Mouse (Mus musculus): ENCODE measurements around the gene Tom1l2.

Gene Tom1l2

DNA sequence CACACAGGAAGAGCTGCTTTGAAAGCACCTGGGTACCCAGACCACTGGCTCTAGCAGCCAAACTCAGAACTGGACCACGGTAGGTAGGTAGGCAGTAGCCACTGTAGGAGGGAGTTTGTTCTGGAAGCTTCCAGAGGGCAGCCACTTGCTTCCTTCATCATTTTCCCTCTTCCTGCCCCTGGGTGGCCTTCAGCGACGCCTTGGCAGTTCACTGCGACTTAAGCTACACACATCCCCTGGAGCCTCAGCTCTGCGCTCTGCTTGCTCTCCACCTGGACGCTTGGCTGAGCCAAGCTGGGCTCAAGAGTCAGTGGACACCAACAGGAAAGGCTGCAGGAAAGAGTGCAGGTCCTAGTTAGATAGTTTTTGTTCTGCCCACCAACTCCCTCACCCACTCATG lies 174.7 kb downstream of the Tom1l2 start:
- DNase-seq (ENCODE audit: low spot score in 2 of 2), result no peak

DNA sequence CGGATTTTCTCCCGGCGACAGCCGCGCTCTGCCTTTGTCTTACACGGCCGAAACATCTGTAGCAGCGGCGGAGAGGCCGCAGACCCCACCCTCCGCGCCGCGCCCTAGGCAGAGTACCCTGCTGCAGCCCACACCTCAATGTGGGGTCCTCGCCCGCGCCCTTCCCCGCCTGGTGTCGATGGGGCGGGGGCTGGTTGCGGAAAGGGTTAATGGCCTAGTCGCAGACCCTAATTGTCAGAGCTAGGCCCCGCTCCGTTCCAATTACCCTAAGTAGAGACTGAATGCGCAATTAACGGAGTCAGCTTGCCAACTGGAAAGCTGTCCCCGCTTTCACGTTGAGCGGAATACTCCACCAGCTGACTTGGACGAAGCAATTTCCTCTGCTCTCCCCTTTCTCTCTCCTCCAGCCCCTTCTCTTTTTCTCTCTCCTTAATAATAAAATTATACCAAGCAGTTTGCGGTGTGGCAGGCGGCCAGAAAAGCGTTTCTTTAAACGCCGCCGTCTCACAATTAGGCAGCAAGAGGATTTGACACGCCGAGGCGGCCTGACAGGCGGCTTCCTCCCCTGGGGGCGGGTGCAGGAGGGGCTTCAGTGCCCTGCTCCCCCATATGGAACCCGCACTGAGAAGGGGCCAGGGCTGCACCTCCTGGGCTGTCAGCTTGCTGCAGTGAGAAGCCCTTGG lies 175.6 kb downstream of the Tom1l2 start:
- peak in 1 of 2 experiments; percentile 40 for DNase-seq (ENCODE audit: low spot score in 2 of 2)
